Mouse (Mus musculus): ENCODE data around the gene Idi2. TPM values are rescaled to one million over a fixed set of nuclear protein-coding genes. Genes with fewer than 3 reads are reported as not detected.
"Not testable (repeated sequence)": the region's sequence is repeated elsewhere in the genome, so short reads cannot be mapped to it uniquely, and the experiment has no call there.

The Idi2 gene
- polyA plus RNA-seq, 1 experiment from 2014 or later = not detected

GRCm38 (mm10) chr13:8955127-8955526 is 2.5 kb downstream of the Idi2 start:
- H3K27ac ChIP-seq (ENCODE audit: low read length); H3K4me3 ChIP-seq (ENCODE audit: low read depth, low read length); ATAC-seq (ENCODE audit: low read depth); H3K9me3 ChIP-seq (replicated peaks; ENCODE audit: control insufficient read depth, low read length); H3K4me2 ChIP-seq (ENCODE audit: low read depth, low read length); H3K36me3 ChIP-seq (ENCODE audit: control insufficient read depth, insufficient read depth); H3K27me3 ChIP-seq (ENCODE audit: control insufficient read depth, insufficient read depth, low read depth, low read length); H3K4me1 ChIP-seq (ENCODE audit: control insufficient read depth, low read depth, low read length); H3K9ac ChIP-seq (ENCODE audit: low read depth, low read length): not testable (repeated sequence)
- 49% methylated on average over 2 of the region's 2 CpGs for WGBS (ENCODE audit: insufficient replicate concordance)

- ATAC-seq (ENCODE audit: low read depth); H3K27ac ChIP-seq (ENCODE audit: low read length); H3K4me1 ChIP-seq (ENCODE audit: control insufficient read depth, low read depth, low read length); H3K9me3 ChIP-seq (replicated peaks; ENCODE audit: control insufficient read depth, low read length); H3K4me2 ChIP-seq (ENCODE audit: low read depth, low read length); H3K4me3 ChIP-seq (ENCODE audit: low read depth, low read length); H3K9ac ChIP-seq (ENCODE audit: low read depth, low read length); H3K27me3 ChIP-seq (ENCODE audit: control insufficient read depth, insufficient read depth, low read depth, low read length); H3K36me3 ChIP-seq (ENCODE audit: control insufficient read depth, insufficient read depth): not testable (repeated sequence)
- no CpG with 5 or more reads among the region's 5 CpGs for WGBS (ENCODE audit: insufficient replicate concordance)
These were observed 4.2 kb downstream of the Idi2 start for GRCm38 (mm10) chr13:8956873-8957272.

- not testable (repeated sequence) for H3K4me2 ChIP-seq (ENCODE audit: low read depth, low read length); H3K27ac ChIP-seq (ENCODE audit: low read length); H3K9me3 ChIP-seq (replicated peaks; ENCODE audit: control insufficient read depth, low read length); H3K9ac ChIP-seq (ENCODE audit: low read depth, low read length); H3K4me3 ChIP-seq (ENCODE audit: low read depth, low read length); H3K36me3 ChIP-seq (ENCODE audit: control insufficient read depth, insufficient read depth); H3K4me1 ChIP-seq (ENCODE audit: control insufficient read depth, low read depth, low read length); H3K27me3 ChIP-seq (ENCODE audit: control insufficient read depth, insufficient read depth, low read depth, low read length)
- peak; percentile 30; the same call in 1 of the 2 replicates for ATAC-seq (ENCODE audit: low read depth)
- no CpG with 5 or more reads among the region's 5 CpGs for WGBS (ENCODE audit: insufficient replicate concordance)
These were observed 6.4 kb downstream of the Idi2 start for GRCm38 (mm10) chr13:8959058-8959457.

- H3K9ac ChIP-seq (ENCODE audit: low read depth, low read length); H3K27me3 ChIP-seq (ENCODE audit: control insufficient read depth, insufficient read depth, low read depth, low read length); H3K27ac ChIP-seq (ENCODE audit: low read length); H3K4me2 ChIP-seq (ENCODE audit: low read depth, low read length); H3K4me1 ChIP-seq (ENCODE audit: control insufficient read depth, low read depth, low read length); H3K9me3 ChIP-seq (replicated peaks; ENCODE audit: control insufficient read depth, low read length); H3K4me3 ChIP-seq (ENCODE audit: low read depth, low read length); H3K36me3 ChIP-seq (ENCODE audit: control insufficient read depth, insufficient read depth): not testable (repeated sequence)
- peak; percentile 86 for ATAC-seq (ENCODE audit: low read depth)
- 14% methylated on average over 5 of the region's 6 CpGs for WGBS (ENCODE audit: insufficient replicate concordance)
These were observed 6.9 kb downstream of the Idi2 start for GRCm38 (mm10) chr13:8959554-8959953.

- not testable (repeated sequence) for H3K36me3 ChIP-seq (ENCODE audit: control insufficient read depth, insufficient read depth); H3K4me1 ChIP-seq (ENCODE audit: control insufficient read depth, low read depth, low read length); H3K9ac ChIP-seq (ENCODE audit: low read depth, low read length); H3K27me3 ChIP-seq (ENCODE audit: control insufficient read depth, insufficient read depth, low read depth, low read length); H3K27ac ChIP-seq (ENCODE audit: low read length); H3K4me2 ChIP-seq (ENCODE audit: low read depth, low read length); H3K4me3 ChIP-seq (ENCODE audit: low read depth, low read length); H3K9me3 ChIP-seq (replicated peaks; ENCODE audit: control insufficient read depth, low read length); ATAC-seq (ENCODE audit: low read depth)
- WGBS (ENCODE audit: insufficient replicate concordance) = 55% methylated on average over 3 of the region's 3 CpGs
These were observed 8.6 kb downstream of the Idi2 start for GRCm38 (mm10) chr13:8961128-8961888.

GRCm38 (mm10) chr13:8962266-8962665 is 9.6 kb downstream of the Idi2 start:
- not testable (repeated sequence) for ATAC-seq (ENCODE audit: low read depth); H3K27ac ChIP-seq (ENCODE audit: low read length); H3K4me1 ChIP-seq (ENCODE audit: control insufficient read depth, low read depth, low read length); H3K4me3 ChIP-seq (ENCODE audit: low read depth, low read length); H3K27me3 ChIP-seq (ENCODE audit: control insufficient read depth, insufficient read depth, low read depth, low read length); H3K9ac ChIP-seq (ENCODE audit: low read depth, low read length); H3K36me3 ChIP-seq (ENCODE audit: control insufficient read depth, insufficient read depth); H3K4me2 ChIP-seq (ENCODE audit: low read depth, low read length); H3K9me3 ChIP-seq (replicated peaks; ENCODE audit: control insufficient read depth, low read length)
- 47% methylated on average over 5 of the region's 5 CpGs for WGBS (ENCODE audit: insufficient replicate concordance)

GRCm38 (mm10) chr13:8965224-8965623 is 12.6 kb downstream of the Idi2 start:
- Histone ChIP-seq H3K4me3 (ENCODE audit: low read depth, low read length) (no peak overlapping the region), H3K36me3 (ENCODE audit: control insufficient read depth, insufficient read depth) (peaks cover 5% of the 10 kb centered on the region), H3K27ac (ENCODE audit: low read length) (no peak overlapping the region), H3K27me3 (ENCODE audit: control insufficient read depth, insufficient read depth, low read depth, low read length) (no peaks in the 10 kb centered on the region), H3K9me3 (replicated peaks; ENCODE audit: control insufficient read depth, low read length) (no peaks in the 10 kb centered on the region), H3K9ac (ENCODE audit: low read depth, low read length) (no peak overlapping the region), H3K4me2 (ENCODE audit: low read depth, low read length) (no peak overlapping the region), H3K4me1 (ENCODE audit: control insufficient read depth, low read depth, low read length) (no peaks in the 10 kb centered on the region)
- ATAC-seq (ENCODE audit: low read depth) = no peak
- 26% methylated on average over 5 of the region's 5 CpGs for WGBS (ENCODE audit: insufficient replicate concordance)

GRCm38 (mm10) chr13:8967742-8968141 is 15.1 kb downstream of the Idi2 start:
- H3K27ac ChIP-seq (ENCODE audit: low read length) = no peak overlapping the region
- H3K9ac ChIP-seq (ENCODE audit: low read depth, low read length) = no peak overlapping the region
- no peaks in the 10 kb centered on the region for H3K9me3 ChIP-seq (replicated peaks; ENCODE audit: control insufficient read depth, low read length)
- peaks cover 12% of the 10 kb centered on the region for H3K36me3 ChIP-seq (ENCODE audit: control insufficient read depth, insufficient read depth)
- no peaks in the 10 kb centered on the region for H3K27me3 ChIP-seq (ENCODE audit: control insufficient read depth, insufficient read depth, low read depth, low read length)
- no peaks in the 10 kb centered on the region for H3K4me1 ChIP-seq (ENCODE audit: control insufficient read depth, low read depth, low read length)
- no peak overlapping the region for H3K4me2 ChIP-seq (ENCODE audit: low read depth, low read length)
- no peak for ATAC-seq (ENCODE audit: low read depth)
- 60% methylated on average over 8 of the region's 8 CpGs for WGBS (ENCODE audit: insufficient replicate concordance)
- no peak overlapping the region for H3K4me3 ChIP-seq (ENCODE audit: low read depth, low read length)

GRCm38 (mm10) chr13:8972369-8972768 is 19.7 kb downstream of the Idi2 start:
- ATAC-seq (ENCODE audit: low read depth) = no peak
- no peaks in the 10 kb centered on the region for H3K9me3 ChIP-seq (replicated peaks; ENCODE audit: control insufficient read depth, low read length)
- peaks cover 48% of the 10 kb centered on the region for H3K36me3 ChIP-seq (ENCODE audit: control insufficient read depth, insufficient read depth)
- H3K9ac ChIP-seq (ENCODE audit: low read depth, low read length) = no peak overlapping the region
- H3K4me3 ChIP-seq (ENCODE audit: low read depth, low read length) = no peak overlapping the region
- no peaks in the 10 kb centered on the region for H3K4me1 ChIP-seq (ENCODE audit: control insufficient read depth, low read depth, low read length)
- no peak overlapping the region for H3K4me2 ChIP-seq (ENCODE audit: low read depth, low read length)
- H3K27ac ChIP-seq (ENCODE audit: low read length) = no peak overlapping the region
- H3K27me3 ChIP-seq (ENCODE audit: control insufficient read depth, insufficient read depth, low read depth, low read length) = no peaks in the 10 kb centered on the region

Data from liver, embryonic 16.5 days (tissue).